Mouse (Mus musculus): ENCODE data around the gene Cox17. TPM values are rescaled to one million over a fixed set of nuclear protein-coding genes. Genes with fewer than 3 reads are reported as not detected.
A peak's percentile ranks its signal among the peaks of the same experiment; 100 is the strongest.

The Cox17 gene
- polyA plus RNA-seq, 1 experiment from 2014 or later, result 104 TPM

GRCm38 (mm10) chr16:38400311-38400960 is 53.6 kb downstream of the Cox17 start:
- H3K27me3 ChIP-seq, result no peaks in the 10 kb centered on the region
- peak overlapping the region; percentile 87 for H3K27ac ChIP-seq (replicated peaks)
- peaks cover 16% of the 10 kb centered on the region for H3K4me1 ChIP-seq (replicated peaks)
- H3K36me3 ChIP-seq, result no peaks in the 10 kb centered on the region
- WGBS, result 78% methylated on average over 9 of the region's 9 CpGs
- ATAC-seq (ENCODE audit: low read depth), result peak; percentile 49
- peak overlapping the region; percentile 29; the same call in 1 of the 2 replicates for H3K4me3 ChIP-seq
- H3K9ac ChIP-seq, result peak overlapping the region; percentile 73
- H3K4me2 ChIP-seq, result peak overlapping the region; percentile 57
- H3K9me3 ChIP-seq, result no peaks in the 10 kb centered on the region

- Histone ChIP-seq H3K9ac (no peak overlapping the region), H3K27ac (replicated peaks) (no peak overlapping the region), H3K36me3 (no peaks in the 10 kb centered on the region), H3K4me1 (replicated peaks) (peaks cover 16% of the 10 kb centered on the region), H3K4me2 (no peak overlapping the region), H3K27me3 (no peaks in the 10 kb centered on the region), H3K9me3 (no peaks in the 10 kb centered on the region), H3K4me3 (no peak overlapping the region)
- WGBS, result 89% methylated on average over 6 of the region's 6 CpGs
- no peak for ATAC-seq (ENCODE audit: low read depth)
Measured at GRCm38 (mm10) chr16:38401468-38401867, 54.7 kb downstream of the Cox17 start.

Other genes with a start within 250 kb of the Cox17 start
- gene Nr1i2, start 52.2 kb upstream of the Cox17 start, polyA plus RNA-seq (2015; fragmentation: Nextera tagmentation; extraction: Ambion mirVana), result 0.07 TPM in 1 of 2 replicates, not detected in the other
- 0.36 and 0.45 TPM in 2 replicates for gene Maats1, start 4.8 kb upstream of the Cox17 start, polyA plus RNA-seq (2015; fragmentation: Nextera tagmentation; extraction: Ambion mirVana)
- not detected in 2 replicates for gene Gm21987, start within 50 bp of the Cox17 start, polyA plus RNA-seq (2015; fragmentation: Nextera tagmentation; extraction: Ambion mirVana)
- 0.67 and 0.99 TPM in 2 replicates for gene Popdc2, start 15.2 kb downstream of the Cox17 start, polyA plus RNA-seq (2015; fragmentation: Nextera tagmentation; extraction: Ambion mirVana)
- gene Pla1a, start 86.2 kb downstream of the Cox17 start, polyA plus RNA-seq (2015; fragmentation: Nextera tagmentation; extraction: Ambion mirVana), result 0.48 and 0.75 TPM in 2 replicates
- 148 and 149 TPM in 2 replicates for gene Adprh, start 105.7 kb downstream of the Cox17 start, polyA plus RNA-seq (2015; fragmentation: Nextera tagmentation; extraction: Ambion mirVana)
- 0.46 and 0.56 TPM in 2 replicates for gene Cd80, start 108.6 kb downstream of the Cox17 start, polyA plus RNA-seq (2015; fragmentation: Nextera tagmentation; extraction: Ambion mirVana)
- 39.6 and 39.9 TPM in 2 replicates for gene Timmdc1, start 175.7 kb downstream of the Cox17 start, polyA plus RNA-seq (2015; fragmentation: Nextera tagmentation; extraction: Ambion mirVana)
- 63.3 and 73.7 TPM in 2 replicates for gene Poglut1, start 203.3 kb downstream of the Cox17 start, polyA plus RNA-seq (2015; fragmentation: Nextera tagmentation; extraction: Ambion mirVana)
- gene Tmem39a, start 211.7 kb downstream of the Cox17 start, polyA plus RNA-seq (2015; fragmentation: Nextera tagmentation; extraction: Ambion mirVana), result 43.9 and 57.8 TPM in 2 replicates